Mouse (Mus musculus): ENCODE results near the gene Flrt2. TPM values are rescaled to one million over a fixed set of nuclear protein-coding genes. Genes with fewer than 3 reads are reported as not detected.

Gene Flrt2
- total and polyA plus RNA-seq, 2 experiments: 0.07 to 0.65 TPM

DNA sequence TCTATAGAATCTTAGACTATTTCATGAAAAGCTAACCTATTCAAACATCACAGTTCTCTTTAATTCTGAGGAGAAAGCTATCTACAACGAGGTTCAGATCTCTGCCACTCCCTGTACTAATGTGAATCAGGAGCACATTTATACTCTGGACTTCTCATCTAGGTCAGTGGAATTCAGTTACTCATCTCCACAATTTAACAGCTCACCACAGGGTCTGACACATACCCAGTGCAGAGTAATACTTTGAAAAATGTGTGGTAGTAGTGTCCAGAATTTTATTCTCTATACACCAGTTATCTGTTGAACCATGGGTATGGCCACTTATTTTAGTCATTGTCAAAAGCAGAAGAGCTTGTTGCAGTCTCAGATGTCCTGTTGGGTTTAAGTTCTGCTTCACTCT, 98.1 kb downstream of the Flrt2 start:
- Histone ChIP-seq H3K27ac (replicated peaks; ENCODE audit: insufficient read depth, low read depth, low read length) (no peak overlapping the region), H3K27me3 (ENCODE audit: control insufficient read depth, insufficient read depth, low read length) (no peaks in the 10 kb centered on the region), H3K4me3 (ENCODE audit: insufficient read depth, low read depth, low read length) (no peak overlapping the region), H3K79me2 (ENCODE audit: control insufficient read depth, insufficient read depth, low read length) (no peaks in the 10 kb centered on the region), H3K36me3 (ENCODE audit: control insufficient read depth, insufficient read depth, low read length) (no peaks in the 10 kb centered on the region), H3K4me1 (ENCODE audit: control insufficient read depth, insufficient read depth, low read length) (no peaks in the 10 kb centered on the region), H3K9ac (ENCODE audit: low read depth, low read length) (no peak overlapping the region)
- WGBS: 53% methylated on average over 1 of the region's 1 CpGs
- TF ChIP-seq POLR2A (IDR thresholded peaks at IDR 0.05; ENCODE audit: extremely low read depth, insufficient read depth, low read length) (no peak), CTCF (IDR thresholded peaks at IDR 0.05; ENCODE audit: low read depth, low read length) (no peak)
- DNase-seq (ENCODE audit: extremely low read depth, low read depth, low spot score): no peak

DNA sequence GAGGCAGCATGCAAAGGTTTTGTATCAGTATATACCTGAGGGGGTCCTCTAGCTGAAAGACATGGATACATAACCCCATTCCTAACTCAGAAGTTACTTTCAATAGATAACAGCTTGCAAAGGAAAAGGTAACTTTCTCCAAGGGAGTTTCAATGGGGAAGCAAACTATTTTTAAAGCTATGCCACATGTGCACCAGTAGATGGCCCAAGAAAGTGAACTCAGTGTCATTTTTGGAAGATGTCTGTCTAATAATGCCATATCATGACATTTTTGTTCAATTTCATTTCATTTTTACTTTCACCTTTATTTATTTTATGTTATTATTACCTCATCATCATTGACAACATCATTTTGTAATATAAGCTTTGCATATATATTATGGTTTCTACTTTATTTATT, 124.6 kb downstream of the Flrt2 start:
- Histone ChIP-seq H3K27ac (replicated peaks; ENCODE audit: insufficient read depth, low read depth, low read length) (no peak overlapping the region), H3K4me3 (ENCODE audit: insufficient read depth, low read depth, low read length) (no peak overlapping the region), H3K9ac (ENCODE audit: low read depth, low read length) (no peak overlapping the region), H3K4me1 (ENCODE audit: control insufficient read depth, insufficient read depth, low read length) (no peaks in the 10 kb centered on the region), H3K79me2 (ENCODE audit: control insufficient read depth, insufficient read depth, low read length) (no peaks in the 10 kb centered on the region), H3K36me3 (ENCODE audit: control insufficient read depth, insufficient read depth, low read length) (no peaks in the 10 kb centered on the region), H3K27me3 (ENCODE audit: control insufficient read depth, insufficient read depth, low read length) (no peaks in the 10 kb centered on the region)
- DNase-seq (ENCODE audit: extremely low read depth, low read depth, low spot score): no peak
- no peak for TF ChIP-seq POLR2A (IDR thresholded peaks at IDR 0.05; ENCODE audit: extremely low read depth, insufficient read depth, low read length)
- no peak for TF ChIP-seq CTCF (IDR thresholded peaks at IDR 0.05; ENCODE audit: low read depth, low read length)
